ENCODE assay signal across 14 mouse cellular contexts in genomic region chr11:32112521-32112920, GRCm38 (mm10).
DNase-seq lines count a peak whose midpoint lies in the region; ATAC-seq and TF ChIP-seq lines count a peak whose summit lies in the region.
"Had no signal": no experiment of that assay in that cellular context is flagged by ENCODE, and none has a peak within 500 bp of the region (broad histone marks: within the 10 kb centered on the region; RNA-seq: fewer than 3 reads in every experiment).

No protein-coding gene starts in this region.

- peak overlapping the region; percentile 93 for H3K27ac ChIP-seq in forebrain, embryonic 13.5 days
- H3K27ac ChIP-seq in hindbrain, embryonic 16.5 days (ENCODE audit: low read depth, low read length), result peak overlapping the region; percentile 90
- H3K27ac ChIP-seq in midbrain, embryonic 16.5 days (ENCODE audit: low read length), result peak overlapping the region; percentile 97
- H3K27ac ChIP-seq: gastrocnemius, adult 2 months; heart, embryonic 13.5 days; liver, embryonic 12.5 days; stomach, postnatal 0 days had no signal

- no peaks in the 10 kb centered on the region for H3K27me3 ChIP-seq in forebrain, embryonic 13.5 days
- no peaks in the 10 kb centered on the region for H3K27me3 ChIP-seq in hindbrain, embryonic 16.5 days (replicated peaks; ENCODE audit: control insufficient read depth, insufficient read depth, low read length)
- no peaks in the 10 kb centered on the region for H3K27me3 ChIP-seq in midbrain, embryonic 16.5 days (ENCODE audit: control insufficient read depth, insufficient read depth, low read depth, low read length)
- H3K27me3 ChIP-seq: heart, embryonic 13.5 days; liver, embryonic 12.5 days had no signal

- 0 out of 2 replicates have a peak, but pooled peaks cover 6% of the 10 kb centered on the region for H3K9me3 ChIP-seq in forebrain, embryonic 13.5 days (replicated peaks)
- no peaks in the 10 kb centered on the region for H3K9me3 ChIP-seq in hindbrain, embryonic 16.5 days (ENCODE audit: control insufficient read depth, low read length)
- H3K9me3 ChIP-seq in midbrain, embryonic 16.5 days (replicated peaks; ENCODE audit: control insufficient read depth, low read length, poor library complexity, severe bottlenecking), result no peaks in the 10 kb centered on the region
- H3K9me3 ChIP-seq: liver, embryonic 12.5 days had no signal

- DNase-seq in embryo, embryonic 11 days, result peak; percentile 28
- no peak for DNase-seq in cerebellum, postnatal 36 days
- DNase-seq in lung, postnatal 14 days, result no peak
- no peak for DNase-seq in lung, adult 2 months
- DNase-seq: gastrocnemius, adult 2 months; kidney, postnatal 10 days; lung, postnatal 10 days; spleen, adult 18-20 months had no signal

- ATAC-seq in forebrain, embryonic 13.5 days, result peak; percentile 39
- no peak for ATAC-seq in hindbrain, embryonic 16.5 days
- peak; percentile 19; the same call in 1 of the 2 replicates for ATAC-seq in midbrain, embryonic 16.5 days
- ATAC-seq: liver, embryonic 12.5 days had no signal

- no peak for TF ChIP-seq CTCF in lung, adult 2 months (IDR thresholded peaks at IDR 0.05; ENCODE audit: insufficient read depth, low read length)

- TF ChIP-seq POLR2A in lung, adult 2 months (IDR thresholded peaks at IDR 0.05; ENCODE audit: borderline replicate concordance, extremely low read depth, low read depth, low read length), result no peak

- H3K9ac ChIP-seq in forebrain, embryonic 13.5 days, result no peak overlapping the region
- peak overlapping the region; percentile 3; the same call in 1 of the 2 replicates for H3K9ac ChIP-seq in hindbrain, embryonic 16.5 days (ENCODE audit: low read depth, low read length)
- H3K9ac ChIP-seq in midbrain, embryonic 16.5 days (ENCODE audit: low read depth, low read length), result no peak overlapping the region; the same call in 1 of the 2 replicates
- H3K9ac ChIP-seq: heart, embryonic 13.5 days; liver, embryonic 12.5 days had no signal

- no peak overlapping the region for H3K4me3 ChIP-seq in forebrain, embryonic 13.5 days
- H3K4me3 ChIP-seq in hindbrain, embryonic 16.5 days (ENCODE audit: low read length), result no peak overlapping the region
- no peak overlapping the region for H3K4me3 ChIP-seq in midbrain, embryonic 16.5 days (ENCODE audit: low read depth, low read length)
- no peak overlapping the region for H3K4me3 ChIP-seq in lung, adult 2 months (replicated peaks; ENCODE audit: extremely low read depth, low read depth, low read length)
- H3K4me3 ChIP-seq: gastrocnemius, adult 2 months; heart, embryonic 13.5 days; liver, embryonic 12.5 days had no signal

- H3K36me3 ChIP-seq in forebrain, embryonic 13.5 days (ENCODE audit: poor library complexity, severe bottlenecking), result no peaks in the 10 kb centered on the region
- H3K36me3 ChIP-seq in hindbrain, embryonic 16.5 days (ENCODE audit: control insufficient read depth, insufficient read depth, low read length), result no peaks in the 10 kb centered on the region
- H3K36me3 ChIP-seq in midbrain, embryonic 16.5 days (ENCODE audit: control insufficient read depth, insufficient read depth, low read length), result no peaks in the 10 kb centered on the region
- H3K36me3 ChIP-seq: heart, embryonic 13.5 days; liver, embryonic 12.5 days had no signal

- H3K4me1 ChIP-seq in forebrain, embryonic 13.5 days, result peaks cover 49% of the 10 kb centered on the region
- H3K4me1 ChIP-seq in hindbrain, embryonic 16.5 days (ENCODE audit: control insufficient read depth, insufficient read depth, low read depth, low read length), result peaks cover 20% of the 10 kb centered on the region
- H3K4me1 ChIP-seq in midbrain, embryonic 16.5 days (ENCODE audit: control insufficient read depth, insufficient read depth, low read length), result peaks cover 37% of the 10 kb centered on the region
- no peaks in the 10 kb centered on the region for H3K4me1 ChIP-seq in lung, adult 2 months (ENCODE audit: control insufficient read depth, insufficient read depth, low read length)
- H3K4me1 ChIP-seq: liver, embryonic 12.5 days had no signal

- H3K4me2 ChIP-seq in forebrain, embryonic 13.5 days, result peak overlapping the region; percentile 28
- H3K4me2 ChIP-seq in hindbrain, embryonic 16.5 days (ENCODE audit: low read length), result no peak overlapping the region
- peak overlapping the region; percentile 28 for H3K4me2 ChIP-seq in midbrain, embryonic 16.5 days (ENCODE audit: low read length)
- H3K4me2 ChIP-seq: heart, embryonic 13.5 days; liver, embryonic 12.5 days had no signal

- WGBS in forebrain, embryonic 13.5 days, result 3% methylated on average over 5 of the region's 5 CpGs
- WGBS in hindbrain, embryonic 16.5 days, result 10% methylated on average over 5 of the region's 5 CpGs
- 2% methylated on average over 5 of the region's 5 CpGs for WGBS in midbrain, embryonic 16.5 days
- 55% methylated on average over 5 of the region's 5 CpGs for WGBS in lung, adult 2 months
